Mouse (Mus musculus): ENCODE measurements around the gene Atp13a5. TPM values are rescaled to one million over a fixed set of nuclear protein-coding genes. Genes with fewer than 3 reads are reported as not detected.

Gene Atp13a5
- total and polyA plus RNA-seq, 2 experiments from 2014 or later: 7.4 to 8.2 TPM

- TF ChIP-seq CTCF (IDR thresholded peaks at IDR 0.05): no peak
- Histone ChIP-seq H3K27ac (ENCODE audit: low read depth, low read length) (0 out of 2 replicates have a peak overlapping the region, but pooled peaks have one; percentile 2), H3K4me3 (ENCODE audit: low read depth, low read length) (no peak overlapping the region), H3K27me3 (ENCODE audit: insufficient read depth, low read length) (no peaks in the 10 kb centered on the region), H3K9ac (replicated peaks; ENCODE audit: low read length, poor library complexity, severe bottlenecking) (no peak overlapping the region), H3K4me1 (ENCODE audit: insufficient read depth, low read length) (no peaks in the 10 kb centered on the region; the same call in 1 of the 2 replicates), H3K36me3 (ENCODE audit: insufficient read depth, low read length) (no peaks in the 10 kb centered on the region), H3K4me2 (ENCODE audit: low read depth, low read length, poor library complexity, severe bottlenecking) (no peak overlapping the region), H3K9me3 (ENCODE audit: low read length) (no peaks in the 10 kb centered on the region)
- WGBS: 62% methylated on average over 5 of the region's 5 CpGs
- DNase-seq (ENCODE audit: low spot score): peak; percentile 68
- peak; percentile 84 for ATAC-seq (ENCODE audit: low FRiP score)
Observed at GRCm38 (mm10) chr16:29216395-29217295, 161.9 kb downstream of the Atp13a5 start.

- Histone ChIP-seq H3K27me3 (ENCODE audit: insufficient read depth, low read length) (no peaks in the 10 kb centered on the region), H3K4me1 (ENCODE audit: insufficient read depth, low read length) (peaks cover 3% of the 10 kb centered on the region; the same call in 1 of the 2 replicates), H3K36me3 (ENCODE audit: insufficient read depth, low read length) (no peaks in the 10 kb centered on the region), H3K9ac (replicated peaks; ENCODE audit: low read length, poor library complexity, severe bottlenecking) (peak within 1 kb of the TSS; percentile 66), H3K27ac (ENCODE audit: low read depth, low read length) (peak within 1 kb of the TSS; percentile 63), H3K9me3 (ENCODE audit: low read length) (no peaks in the 10 kb centered on the region), H3K4me2 (ENCODE audit: low read depth, low read length, poor library complexity, severe bottlenecking) (peak within 1 kb of the TSS; percentile 94), H3K4me3 (ENCODE audit: low read depth, low read length) (peak within 1 kb of the TSS; percentile 43)
- 1% methylated on average over 39 of the region's 39 CpGs for WGBS
- ATAC-seq (ENCODE audit: low FRiP score) (peak; percentile 77), DNase-seq (ENCODE audit: low spot score) (peak; percentile 37)
- TF ChIP-seq CTCF (IDR thresholded peaks at IDR 0.05): no peak
Observed at GRCm38 (mm10) chr16:29209605-29210411, 168.7 kb downstream of the Atp13a5 start, which contains the start of gene Hrasls. TSS of gene Hrasls (plus strand) at chr16:29209695.

- no peak for ATAC-seq (ENCODE audit: low FRiP score)
- Histone ChIP-seq H3K27ac (ENCODE audit: low read depth, low read length) (no peak overlapping the region), H3K4me3 (ENCODE audit: low read depth, low read length) (no peak overlapping the region), H3K9me3 (ENCODE audit: low read length) (no peaks in the 10 kb centered on the region), H3K4me2 (ENCODE audit: low read depth, low read length, poor library complexity, severe bottlenecking) (no peak overlapping the region), H3K4me1 (ENCODE audit: insufficient read depth, low read length) (peaks cover 3% of the 10 kb centered on the region; the same call in 1 of the 2 replicates), H3K9ac (replicated peaks; ENCODE audit: low read length, poor library complexity, severe bottlenecking) (no peak overlapping the region), H3K36me3 (ENCODE audit: insufficient read depth, low read length) (no peaks in the 10 kb centered on the region), H3K27me3 (ENCODE audit: insufficient read depth, low read length) (no peaks in the 10 kb centered on the region)
- TF ChIP-seq CTCF (IDR thresholded peaks at IDR 0.05): no peak
- WGBS: 69% methylated on average over 7 of the region's 7 CpGs
- DNase-seq (ENCODE audit: low spot score): no peak
Observed at GRCm38 (mm10) chr16:29208841-29209240, 169.7 kb downstream of the Atp13a5 start.

- Histone ChIP-seq H3K27me3 (ENCODE audit: insufficient read depth, low read length) (no peaks in the 10 kb centered on the region), H3K4me2 (ENCODE audit: low read depth, low read length, poor library complexity, severe bottlenecking) (no peak overlapping the region), H3K4me3 (ENCODE audit: low read depth, low read length) (no peak overlapping the region), H3K4me1 (ENCODE audit: insufficient read depth, low read length) (peaks cover 3% of the 10 kb centered on the region; the same call in 1 of the 2 replicates), H3K36me3 (ENCODE audit: insufficient read depth, low read length) (no peaks in the 10 kb centered on the region), H3K9ac (replicated peaks; ENCODE audit: low read length, poor library complexity, severe bottlenecking) (no peak overlapping the region), H3K9me3 (ENCODE audit: low read length) (no peaks in the 10 kb centered on the region), H3K27ac (ENCODE audit: low read depth, low read length) (peak overlapping the region; percentile 62)
- no peak for ATAC-seq (ENCODE audit: low FRiP score)
- DNase-seq (ENCODE audit: low spot score): no peak
- no peak for TF ChIP-seq CTCF (IDR thresholded peaks at IDR 0.05)
- WGBS: 30% methylated on average over 2 of the region's 2 CpGs
Observed at GRCm38 (mm10) chr16:29205581-29205980, 173.0 kb downstream of the Atp13a5 start.

- Histone ChIP-seq H3K4me1 (ENCODE audit: insufficient read depth, low read length) (peaks cover 3% of the 10 kb centered on the region; the same call in 1 of the 2 replicates), H3K9ac (replicated peaks; ENCODE audit: low read length, poor library complexity, severe bottlenecking) (no peak overlapping the region), H3K27me3 (ENCODE audit: insufficient read depth, low read length) (no peaks in the 10 kb centered on the region), H3K36me3 (ENCODE audit: insufficient read depth, low read length) (no peaks in the 10 kb centered on the region), H3K27ac (ENCODE audit: low read depth, low read length) (peak overlapping the region; percentile 62), H3K4me2 (ENCODE audit: low read depth, low read length, poor library complexity, severe bottlenecking) (no peak overlapping the region), H3K9me3 (ENCODE audit: low read length) (no peaks in the 10 kb centered on the region), H3K4me3 (ENCODE audit: low read depth, low read length) (no peak overlapping the region)
- TF ChIP-seq CTCF (IDR thresholded peaks at IDR 0.05): no peak
- 28% methylated on average over 7 of the region's 7 CpGs for WGBS
- ATAC-seq (ENCODE audit: low FRiP score) (peak; percentile 80), DNase-seq (ENCODE audit: low spot score) (peak; percentile 77)
Observed at GRCm38 (mm10) chr16:29204875-29205274, 173.7 kb downstream of the Atp13a5 start.
